10 mouse cellular contexts compared by ENCODE assay signal in genomic region chr12:102733381-102733780, GRCm38 (mm10). TPM values are rescaled to one million over a fixed set of nuclear protein-coding genes. Genes with fewer than 3 reads are reported as not detected.
DNase-seq lines count a peak whose midpoint lies in the region; TF ChIP-seq lines count a peak whose summit lies in the region.
"Had no signal": no experiment of that assay in that cellular context is flagged by ENCODE, and none has a peak within 500 bp of the region (broad histone marks: within the 10 kb centered on the region; RNA-seq: fewer than 3 reads in every experiment).

No protein-coding gene starts in this region.

- peak; percentile 47 to 57 for DNase-seq in layer of hippocampus, postnatal 10 days (ENCODE audit: low spot score in 2 of 2)
- DNase-seq in layer of hippocampus, adult 9-11 months = no peak
- DNase-seq in ES-CJ7 (ENCODE audit: low read depth, low spot score) = peak; percentile 87
- DNase-seq in heart, adult 8-10 months (ENCODE audit: low spot score) = peak; percentile 47
- peak; percentile 43 for DNase-seq in lung, adult 2 months
- peak; percentile 22 to 54 for DNase-seq in spleen, adult 18-20 months
- DNase-seq in layer of hippocampus, adult 18-20 months (ENCODE audit: low spot score in 2 of 2) = no peak

- TF ChIP-seq POLR2A in bone marrow, adult 2 months (IDR thresholded peaks at IDR 0.05; ENCODE audit: borderline replicate concordance, control insufficient read depth, low read depth, low read length) = no peak
- TF ChIP-seq POLR2A in lung, adult 2 months (IDR thresholded peaks at IDR 0.05; ENCODE audit: borderline replicate concordance, extremely low read depth, low read depth, low read length) = no peak

- no peak overlapping the region for H3K27ac ChIP-seq in bone marrow, adult 2 months (ENCODE audit: control insufficient read depth, insufficient read depth, low read depth, low read length, poor library complexity)
- H3K27ac ChIP-seq: liver, embryonic 15.5 days had no signal

- H3K4me1 ChIP-seq in bone marrow, adult 2 months (ENCODE audit: control insufficient read depth, insufficient read depth, low read length) = no peaks in the 10 kb centered on the region; the same call in 1 of the 2 replicates
- H3K4me1 ChIP-seq in lung, adult 2 months (ENCODE audit: control insufficient read depth, insufficient read depth, low read length) = 0 out of 2 replicates have a peak, but pooled peaks cover 2% of the 10 kb centered on the region

- TF ChIP-seq CTCF in bone marrow, adult 2 months (IDR thresholded peaks at IDR 0.05; ENCODE audit: control insufficient read depth, insufficient read depth, low read length) = peak; percentile 83
- peak; percentile 80 for TF ChIP-seq CTCF in lung, adult 2 months (IDR thresholded peaks at IDR 0.05; ENCODE audit: insufficient read depth, low read length)

- no peak overlapping the region for H3K4me3 ChIP-seq in bone marrow, adult 2 months (replicated peaks; ENCODE audit: control insufficient read depth, low read depth, low read length)
- no peak overlapping the region for H3K4me3 ChIP-seq in lung, adult 2 months (replicated peaks; ENCODE audit: extremely low read depth, low read depth, low read length)
- H3K4me3 ChIP-seq: erythroblast, embryonic 14.5 days; liver, embryonic 15.5 days had no signal

- WGBS in bone marrow, adult 2 months = 10% methylated on average over 5 of the region's 5 CpGs
- 10% methylated on average over 5 of the region's 5 CpGs for WGBS in lung, adult 2 months

RNA-seq across cellular contexts. Expression of gene Moap1, which starts 10.1 kb away (rescaled TPM):
- total RNA-seq in layer of hippocampus, postnatal 10 days (2021) = 10 to 100 TPM; 30.8 to 30.9 TPM
- polyA plus RNA-seq in bone marrow, adult 2 months (2011; ENCODE audit: insufficient read depth, insufficient read length, low replicate concordance, missing spikeins) = not detected in 2 replicates
- total RNA-seq in heart, adult 8-10 months (2022) = 1 to 10 TPM; 5.9 to 7.3 (median 6.6) TPM
- 0.45 and 0.63 TPM in 2 replicates for polyA plus RNA-seq in lung, adult 2 months (2012; rRNA removed)
- 10 to 100 TPM; 23.5 to 26.6 TPM for total RNA-seq in layer of hippocampus, adult 18-20 months (2021)
- polyA plus RNA-seq: erythroblast, embryonic 14.5 days had no signal

RNA-seq across cellular contexts. Expression of gene Tmem251, which starts 10.2 kb away (rescaled TPM):
- total RNA-seq in layer of hippocampus, postnatal 10 days (2021) = 1 to 10 TPM; 4.7 TPM
- polyA plus RNA-seq in bone marrow, adult 2 months (2011; ENCODE audit: insufficient read depth, insufficient read length, low replicate concordance, missing spikeins) = 3.5 and 7.1 TPM in 2 replicates
- 1 to 10 TPM; 3.5 to 4.7 (median 4.4) TPM for total RNA-seq in heart, adult 8-10 months (2022)
- 2.1 and 2.6 TPM in 2 replicates for polyA plus RNA-seq in lung, adult 2 months (2012; rRNA removed)
- 1 to 10 TPM; 4.9 to 5.1 TPM for total RNA-seq in layer of hippocampus, adult 18-20 months (2021)

RNA-seq across cellular contexts. Expression of gene Gm28051, which starts 24.2 kb away (rescaled TPM):
- total RNA-seq in layer of hippocampus, postnatal 10 days (2021) = not detected
- not detected in 2 replicates for polyA plus RNA-seq in bone marrow, adult 2 months (2011; ENCODE audit: insufficient read depth, insufficient read length, low replicate concordance, missing spikeins)
- total RNA-seq in heart, adult 8-10 months (2022) = not detected
- polyA plus RNA-seq in lung, adult 2 months (2012; rRNA removed) = not detected in 2 replicates
- total RNA-seq in layer of hippocampus, adult 18-20 months (2021) = not detected
- polyA plus RNA-seq: erythroblast, embryonic 14.5 days; liver, embryonic 15.5 days had no signal

RNA-seq across cellular contexts. Expression of gene Gon7, which starts 24.2 kb away (rescaled TPM):
- total RNA-seq in layer of hippocampus, postnatal 10 days (2021) = 10 to 100 TPM; 12.4 to 12.6 TPM
- polyA plus RNA-seq in bone marrow, adult 2 months (2011; ENCODE audit: insufficient read depth, insufficient read length, low replicate concordance, missing spikeins) = 7.2 and 11.1 TPM in 2 replicates
- total RNA-seq in heart, adult 8-10 months (2022) = 10 to 100 TPM in 3 of 4 experiments, 1 to 10 TPM in 1; 9.4 to 14.2 (median 10.9) TPM
- 13.3 and 16.8 TPM in 2 replicates for polyA plus RNA-seq in lung, adult 2 months (2012; rRNA removed)
- total RNA-seq in layer of hippocampus, adult 18-20 months (2021) = 10 to 100 TPM; 14.2 to 14.6 TPM

RNA-seq across cellular contexts. Expression of gene Ubr7, which starts 24.4 kb away (rescaled TPM):
- total RNA-seq in layer of hippocampus, postnatal 10 days (2021) = 10 to 100 TPM; 32.4 to 33.1 TPM
- 10.9 and 14.4 TPM in 2 replicates for polyA plus RNA-seq in bone marrow, adult 2 months (2011; ENCODE audit: insufficient read depth, insufficient read length, low replicate concordance, missing spikeins)
- total RNA-seq in heart, adult 8-10 months (2022) = 10 to 100 TPM; 23.1 to 24.9 (median 24.7) TPM
- polyA plus RNA-seq in lung, adult 2 months (2012; rRNA removed) = 11.4 and 14.6 TPM in 2 replicates
- 10 to 100 TPM; 31.6 to 32.5 TPM for total RNA-seq in layer of hippocampus, adult 18-20 months (2021)

Comparison
In these comparisons a context has a peak if more than half of its experiments do, and no peak if none do; other contexts are left out.
1. DNase-seq: peak in layer of hippocampus, postnatal 10 days (2 of 2), ES-CJ7 (single experiment), heart, adult 8-10 months (single experiment), lung, adult 2 months (single experiment) and spleen, adult 18-20 months (2 of 2); none in layer of hippocampus, adult 9-11 months (single experiment) and layer of hippocampus, adult 18-20 months (0 of 2).